Mouse (Mus musculus): ENCODE data around the gene Gm21725.
"Not testable (repeated sequence)": the region's sequence is repeated elsewhere in the genome, so short reads cannot be mapped to it uniquely, and the experiment has no call there.

Gene Gm21725

DNA sequence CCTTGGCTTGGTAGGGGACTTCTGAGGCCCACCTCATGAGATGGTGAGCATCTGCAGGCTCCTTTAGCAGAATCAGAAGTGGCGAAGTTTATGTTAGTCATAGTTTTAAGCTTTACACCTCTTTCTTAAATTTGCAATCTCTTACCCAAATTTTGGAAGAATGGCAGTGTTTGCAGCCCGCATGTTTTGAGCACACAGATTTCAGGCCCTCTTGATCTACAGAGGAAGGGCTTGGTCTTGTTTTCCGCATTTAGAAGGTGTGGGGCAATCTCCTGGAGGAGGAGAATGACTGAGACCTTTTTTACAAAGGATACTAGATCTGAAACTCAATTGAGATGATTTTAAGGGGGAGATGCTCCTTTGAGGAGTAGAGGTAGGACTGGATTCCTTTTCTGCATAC lies at the start of gene Gm21725:
TSS of gene Gm21725 (minus strand) at position 101 of the 400 bp plus-strand sequence.
- DNase-seq, result not testable (repeated sequence)
